Mouse (Mus musculus): ENCODE data around the gene Gpr25. TPM values are rescaled to one million over a fixed set of nuclear protein-coding genes. Genes with fewer than 3 reads are reported as not detected.

Gpr25 gene
- 0.21 TPM in 1 of 2 replicates, not detected in the other for polyA plus RNA-seq (2015; fragmentation: Nextera tagmentation; extraction: Ambion mirVana)

DNA sequence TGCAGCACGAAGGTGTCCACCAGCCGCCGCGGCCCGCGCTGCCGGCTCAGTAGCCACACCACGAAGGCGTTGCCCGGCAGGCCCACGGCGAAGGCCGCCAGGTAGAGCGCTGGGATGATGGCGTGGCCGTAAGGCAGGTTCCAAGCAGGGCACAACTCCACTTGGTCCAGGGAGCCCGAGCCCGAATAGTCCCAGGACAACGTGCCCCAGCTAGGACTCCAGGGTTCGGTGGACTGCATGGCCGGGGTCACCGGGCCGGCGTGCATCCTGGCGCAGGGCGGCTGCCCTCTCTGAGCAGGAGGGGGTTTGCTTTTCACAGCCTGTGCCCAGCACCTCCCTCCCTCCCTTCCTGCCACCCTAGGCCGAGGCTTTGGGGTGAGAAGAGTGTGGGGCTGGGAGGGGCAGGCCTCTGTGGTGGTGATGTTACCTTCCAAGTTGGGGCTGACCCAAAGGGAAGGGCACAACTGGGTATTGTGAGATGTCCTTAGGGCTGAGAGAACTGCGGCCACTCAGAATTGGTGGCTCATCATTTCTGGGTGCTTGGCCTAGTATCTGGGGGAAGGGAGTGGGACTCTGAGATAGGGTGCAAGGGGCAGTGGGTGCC, at the start of gene Gpr25:
Gene Gpr25, minus strand, starts transcription at position 239 of the 604 bp plus-strand sequence.
- peaks cover 15% of the 10 kb centered on the region for H3K4me1 ChIP-seq
- H3K27ac ChIP-seq = no peak within 1 kb of the TSS
- H3K36me3 ChIP-seq = no peaks in the 10 kb centered on the region
- peaks cover 67% of the 10 kb centered on the region for H3K27me3 ChIP-seq
- peak within 1 kb of the TSS; percentile 96 for H3K4me2 ChIP-seq
- H3K9ac ChIP-seq = peak within 1 kb of the TSS; percentile 73
- WGBS = 9% methylated on average over 27 of the region's 28 CpGs
- H3K9me3 ChIP-seq = no peaks in the 10 kb centered on the region
- ATAC-seq (ENCODE audit: insufficient number of reproducible peaks, insufficient read depth, low FRiP score, low TSS enrichment, low read depth) = no peak
- H3K4me3 ChIP-seq = peak within 1 kb of the TSS; percentile 57

DNA sequence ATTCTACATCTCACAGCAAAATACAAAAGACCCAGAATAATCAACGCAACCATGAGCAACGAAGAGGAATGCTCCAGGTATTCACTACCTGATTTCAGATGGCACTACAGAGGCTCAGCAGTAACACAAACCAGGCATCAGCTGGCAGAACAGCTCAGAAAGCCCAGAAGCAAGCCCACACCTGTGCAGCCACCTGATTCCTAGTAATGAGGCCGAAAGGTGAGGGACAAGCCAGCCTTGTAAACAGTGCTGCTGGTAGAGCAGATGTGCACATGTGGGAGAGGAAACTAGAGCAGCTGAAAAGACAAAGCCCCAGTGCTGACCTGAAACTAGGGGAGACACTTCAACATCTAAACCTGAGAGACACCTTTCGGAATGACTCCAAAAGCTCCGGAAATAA, 48.5 kb upstream of the Gpr25 start:
- no peak for ATAC-seq (ENCODE audit: insufficient number of reproducible peaks, insufficient read depth, low FRiP score, low TSS enrichment, low read depth)
- Histone ChIP-seq H3K9me3 (no peaks in the 10 kb centered on the region), H3K4me2 (no peak overlapping the region), H3K4me1 (peaks cover 7% of the 10 kb centered on the region; the same call in 1 of the 2 replicates), H3K27me3 (no peaks in the 10 kb centered on the region), H3K4me3 (no peak overlapping the region), H3K9ac (no peak overlapping the region), H3K27ac (no peak overlapping the region), H3K36me3 (no peaks in the 10 kb centered on the region; the same call in 1 of the 2 replicates)
- 86% methylated on average over 5 of the region's 5 CpGs for WGBS

DNA sequence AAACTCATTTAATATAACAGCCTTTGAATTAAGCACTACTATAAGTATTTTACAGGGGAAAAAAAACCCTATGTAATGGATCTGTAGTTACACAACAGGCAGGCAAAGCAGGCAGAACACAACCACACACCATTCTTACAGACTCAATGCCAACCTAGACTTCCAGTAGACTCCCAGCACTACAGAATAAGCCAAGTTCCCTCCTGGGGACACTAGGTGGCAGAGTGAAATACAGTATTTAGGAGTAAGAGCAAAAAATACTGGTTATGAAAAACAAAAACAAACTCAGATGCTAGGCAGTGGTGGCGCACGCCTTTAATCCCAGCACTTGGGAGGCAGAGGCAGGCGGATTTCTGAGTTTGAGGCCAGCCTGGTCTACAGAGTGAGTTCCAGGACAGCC, 45.8 kb upstream of the Gpr25 start:
- 82% methylated on average over 3 of the region's 3 CpGs for WGBS
- Histone ChIP-seq H3K4me1 (0 out of 2 replicates have a peak, but pooled peaks cover 4% of the 10 kb centered on the region), H3K27ac (no peak overlapping the region), H3K4me2 (no peak overlapping the region), H3K9ac (no peak overlapping the region), H3K4me3 (no peak overlapping the region), H3K36me3 (peaks cover 10% of the 10 kb centered on the region), H3K27me3 (no peaks in the 10 kb centered on the region), H3K9me3 (no peaks in the 10 kb centered on the region)
- no peak for ATAC-seq (ENCODE audit: insufficient number of reproducible peaks, insufficient read depth, low FRiP score, low TSS enrichment, low read depth)

DNA sequence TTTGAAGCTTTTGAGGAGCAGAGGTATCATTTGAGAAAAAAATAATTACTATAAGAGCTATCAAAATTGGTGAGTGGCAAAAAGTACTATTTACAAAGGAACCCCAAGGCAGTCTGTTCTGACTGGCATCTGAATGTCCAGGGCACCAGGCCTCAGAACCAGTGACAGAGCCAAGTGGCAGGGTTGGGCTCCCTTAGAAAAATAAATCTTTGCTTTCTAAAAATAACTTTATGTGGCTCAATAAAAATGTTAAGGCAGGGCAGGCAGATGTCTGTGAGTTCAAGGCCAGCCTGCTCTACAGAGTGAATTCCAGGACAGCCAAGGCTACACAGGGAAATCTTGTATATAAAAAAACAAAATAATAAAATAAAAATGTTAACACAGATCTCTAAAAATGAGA, 33.3 kb upstream of the Gpr25 start:
- no peak overlapping the region for H3K9ac ChIP-seq
- no peak overlapping the region for H3K4me3 ChIP-seq
- no peak overlapping the region for H3K4me2 ChIP-seq
- peaks cover 12% of the 10 kb centered on the region; the same call in 1 of the 2 replicates for H3K36me3 ChIP-seq
- H3K27me3 ChIP-seq = no peaks in the 10 kb centered on the region
- no peak for ATAC-seq (ENCODE audit: insufficient number of reproducible peaks, insufficient read depth, low FRiP score, low TSS enrichment, low read depth)
- H3K9me3 ChIP-seq = no peaks in the 10 kb centered on the region
- no peaks in the 10 kb centered on the region for H3K4me1 ChIP-seq
- H3K27ac ChIP-seq = no peak overlapping the region

DNA sequence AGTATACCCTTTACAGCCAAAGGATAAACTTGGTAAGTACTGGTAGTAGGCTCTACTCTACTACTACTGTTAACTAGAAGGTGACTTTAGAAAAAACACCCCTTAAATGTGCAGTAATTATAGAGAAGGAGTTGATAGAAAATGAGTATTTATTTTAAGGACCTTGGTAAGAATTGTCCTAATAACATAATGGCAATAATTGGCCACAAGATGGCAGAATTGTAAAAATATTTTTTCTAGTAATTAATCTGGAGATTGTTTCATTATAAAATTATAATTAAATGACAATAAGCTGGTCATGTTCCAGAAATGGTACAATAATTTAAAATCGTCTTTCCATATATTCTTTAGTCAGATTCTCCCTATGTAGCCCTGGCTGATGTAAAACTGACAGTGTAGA, 29.1 kb upstream of the Gpr25 start:
- ATAC-seq (ENCODE audit: insufficient number of reproducible peaks, insufficient read depth, low FRiP score, low TSS enrichment, low read depth) = no peak
- H3K4me3 ChIP-seq = no peak overlapping the region
- no peak overlapping the region for H3K9ac ChIP-seq
- no peak overlapping the region for H3K4me2 ChIP-seq
- H3K9me3 ChIP-seq = no peaks in the 10 kb centered on the region
- no peaks in the 10 kb centered on the region for H3K4me1 ChIP-seq
- H3K27me3 ChIP-seq = no peaks in the 10 kb centered on the region
- H3K27ac ChIP-seq = no peak overlapping the region
- 74% methylated on average over 1 of the region's 1 CpGs for WGBS
- H3K36me3 ChIP-seq = peaks cover 6% of the 10 kb centered on the region

DNA sequence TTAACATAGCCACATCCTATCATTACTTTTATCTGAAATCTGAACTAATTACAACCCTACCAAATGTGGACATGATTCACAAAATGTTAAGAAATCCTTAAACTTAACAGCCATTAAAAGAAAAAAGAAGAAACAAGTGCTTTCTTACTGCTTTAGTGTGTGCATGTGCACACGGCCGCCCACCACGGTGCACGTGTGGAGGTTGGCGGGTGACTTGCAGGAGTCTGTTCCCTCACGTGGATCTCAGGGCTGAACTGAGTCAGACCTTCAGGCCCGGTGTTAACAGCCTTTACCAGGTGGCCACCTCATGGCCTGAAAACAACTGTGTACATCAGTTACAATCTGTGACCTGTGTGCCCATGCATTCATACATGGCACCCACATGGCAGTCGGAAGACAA, 16.7 kb upstream of the Gpr25 start:
- WGBS = 87% methylated on average over 8 of the region's 8 CpGs
- H3K4me2 ChIP-seq = no peak overlapping the region
- H3K9me3 ChIP-seq = no peaks in the 10 kb centered on the region
- no peak for ATAC-seq (ENCODE audit: insufficient number of reproducible peaks, insufficient read depth, low FRiP score, low TSS enrichment, low read depth)
- no peak overlapping the region for H3K27ac ChIP-seq
- H3K9ac ChIP-seq = no peak overlapping the region
- peaks cover 88% of the 10 kb centered on the region for H3K36me3 ChIP-seq
- H3K4me1 ChIP-seq = no peaks in the 10 kb centered on the region
- no peak overlapping the region for H3K4me3 ChIP-seq
- no peaks in the 10 kb centered on the region for H3K27me3 ChIP-seq

DNA sequence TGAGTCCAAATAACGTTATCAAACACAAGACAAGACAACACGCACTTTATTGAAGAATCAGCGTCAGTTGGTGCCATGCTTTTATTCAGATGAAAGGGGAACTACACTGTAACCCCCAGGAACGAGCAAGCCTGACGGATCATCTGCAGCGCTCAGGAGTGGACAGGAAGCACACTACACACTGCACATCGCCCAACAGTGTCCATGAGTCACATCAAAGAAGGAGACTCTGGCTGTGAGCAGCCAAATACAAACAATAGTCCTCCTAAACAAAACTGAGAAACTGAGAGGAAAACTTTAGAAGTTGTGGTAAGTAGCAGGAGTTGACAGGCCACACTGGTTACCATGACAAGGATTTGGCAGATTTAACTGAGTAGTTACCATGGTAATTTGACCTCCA, 7.6 kb upstream of the Gpr25 start:
- ATAC-seq (ENCODE audit: insufficient number of reproducible peaks, insufficient read depth, low FRiP score, low TSS enrichment, low read depth) = no peak
- WGBS = 85% methylated on average over 7 of the region's 7 CpGs
- Histone ChIP-seq H3K4me3 (no peak overlapping the region), H3K9me3 (no peaks in the 10 kb centered on the region), H3K4me1 (no peaks in the 10 kb centered on the region), H3K27me3 (peaks cover 2% of the 10 kb centered on the region; the same call in 1 of the 2 replicates), H3K4me2 (no peak overlapping the region), H3K27ac (no peak overlapping the region), H3K9ac (no peak overlapping the region), H3K36me3 (peaks cover 42% of the 10 kb centered on the region)

DNA sequence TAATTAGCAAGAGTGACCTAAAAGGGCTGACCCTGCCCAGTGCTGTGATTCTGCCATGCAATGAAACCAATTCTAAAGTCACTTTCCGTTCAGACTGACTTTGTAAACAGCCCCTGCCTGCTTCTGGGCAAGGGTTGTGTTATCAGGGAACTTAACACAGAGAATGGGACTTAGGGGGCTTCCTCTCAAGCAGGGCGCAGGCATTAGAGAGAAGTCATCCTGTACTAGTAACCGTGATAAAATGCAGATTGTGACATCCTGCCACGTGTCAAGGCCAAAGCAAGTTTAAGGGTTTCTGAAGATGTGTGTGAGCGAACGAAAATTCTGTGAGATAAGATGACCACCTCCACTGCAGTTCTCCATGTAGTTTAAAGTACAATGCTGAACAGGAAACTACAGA, 5.5 kb upstream of the Gpr25 start:
- peaks cover 21% of the 10 kb centered on the region for H3K36me3 ChIP-seq
- 74% methylated on average over 6 of the region's 6 CpGs for WGBS
- H3K27ac ChIP-seq = no peak overlapping the region
- H3K9me3 ChIP-seq = no peaks in the 10 kb centered on the region
- no peak for ATAC-seq (ENCODE audit: insufficient number of reproducible peaks, insufficient read depth, low FRiP score, low TSS enrichment, low read depth)
- H3K4me3 ChIP-seq = no peak overlapping the region
- no peak overlapping the region for H3K4me2 ChIP-seq
- no peak overlapping the region for H3K9ac ChIP-seq
- H3K27me3 ChIP-seq = peaks cover 21% of the 10 kb centered on the region
- no peaks in the 10 kb centered on the region for H3K4me1 ChIP-seq

DNA sequence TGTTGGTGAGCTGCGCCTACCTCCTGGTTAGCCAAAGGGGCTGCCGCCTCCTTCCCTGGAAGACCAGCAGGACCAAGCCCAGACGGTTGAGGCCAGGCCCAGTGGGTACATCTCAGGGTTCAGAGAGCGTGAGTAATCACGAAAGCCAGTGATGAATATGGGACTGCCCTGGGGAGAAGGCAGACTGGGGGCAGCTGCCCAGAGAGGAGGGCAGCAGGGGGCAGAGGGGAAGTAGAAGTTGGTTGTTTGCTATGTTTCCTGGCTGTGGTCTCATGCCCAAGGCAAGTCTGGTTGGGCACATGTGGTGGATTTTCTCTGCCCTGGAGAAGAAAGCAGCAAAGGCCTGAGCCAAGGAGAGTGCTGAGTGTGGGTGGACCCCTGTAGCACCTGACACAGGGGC, 2.7 kb upstream of the Gpr25 start:
- WGBS = 77% methylated on average over 5 of the region's 5 CpGs
- peaks cover 6% of the 10 kb centered on the region for H3K36me3 ChIP-seq
- peaks cover 48% of the 10 kb centered on the region for H3K27me3 ChIP-seq
- ATAC-seq (ENCODE audit: insufficient number of reproducible peaks, insufficient read depth, low FRiP score, low TSS enrichment, low read depth) = no peak
- no peak overlapping the region for H3K27ac ChIP-seq
- H3K4me3 ChIP-seq = no peak overlapping the region
- no peak overlapping the region for H3K9ac ChIP-seq
- peaks cover 13% of the 10 kb centered on the region for H3K4me1 ChIP-seq
- no peak overlapping the region for H3K4me2 ChIP-seq
- no peaks in the 10 kb centered on the region for H3K9me3 ChIP-seq

DNA sequence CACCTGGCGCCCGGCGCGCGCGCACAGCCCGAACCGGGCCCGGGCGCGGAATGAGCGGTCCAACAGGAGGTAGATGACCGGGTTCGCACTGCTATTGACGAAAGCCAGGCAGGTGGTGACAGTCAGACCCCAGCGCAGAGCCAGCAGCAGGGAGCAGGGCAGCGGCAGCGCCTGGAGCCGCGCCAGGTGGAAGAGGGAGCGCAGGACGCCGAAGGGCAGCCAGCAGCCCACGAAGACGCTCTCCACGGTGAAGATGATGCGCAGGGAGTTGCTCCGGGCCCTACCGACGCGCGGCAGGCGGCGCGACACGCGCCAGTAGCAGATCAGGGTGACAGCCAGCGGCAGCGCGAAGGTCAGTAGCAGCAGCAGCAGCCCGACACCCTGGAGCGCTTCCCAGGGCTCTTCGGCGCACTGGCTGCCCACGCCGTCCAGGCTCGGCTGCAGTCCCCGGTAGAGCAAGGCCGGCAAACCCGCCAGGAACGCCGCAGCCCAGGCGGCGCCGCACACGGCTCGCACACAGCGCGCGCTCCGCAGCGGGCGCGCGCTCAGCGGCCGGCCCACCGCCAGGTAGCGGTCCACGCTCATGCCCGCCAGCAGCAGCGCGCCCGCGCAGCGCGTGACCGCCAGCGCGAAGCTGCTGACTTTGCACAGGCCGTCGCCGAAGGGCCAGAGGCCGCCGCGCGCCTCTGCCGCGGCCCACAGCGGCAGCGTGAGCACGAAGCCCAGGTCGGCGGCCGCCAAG, 609 bp downstream of the Gpr25 start:
- no peaks in the 10 kb centered on the region for H3K36me3 ChIP-seq
- peak overlapping the region; percentile 96 for H3K4me2 ChIP-seq
- no peaks in the 10 kb centered on the region for H3K9me3 ChIP-seq
- WGBS = under 1% methylated on average over 95 of the region's 95 CpGs
- no peak overlapping the region for H3K27ac ChIP-seq
- peak; percentile 61 for ATAC-seq (ENCODE audit: insufficient number of reproducible peaks, insufficient read depth, low FRiP score, low TSS enrichment, low read depth)
- peaks cover 67% of the 10 kb centered on the region for H3K27me3 ChIP-seq
- H3K9ac ChIP-seq = peak overlapping the region; percentile 73
- H3K4me3 ChIP-seq = peak overlapping the region; percentile 57
- H3K4me1 ChIP-seq = peaks cover 15% of the 10 kb centered on the region

DNA sequence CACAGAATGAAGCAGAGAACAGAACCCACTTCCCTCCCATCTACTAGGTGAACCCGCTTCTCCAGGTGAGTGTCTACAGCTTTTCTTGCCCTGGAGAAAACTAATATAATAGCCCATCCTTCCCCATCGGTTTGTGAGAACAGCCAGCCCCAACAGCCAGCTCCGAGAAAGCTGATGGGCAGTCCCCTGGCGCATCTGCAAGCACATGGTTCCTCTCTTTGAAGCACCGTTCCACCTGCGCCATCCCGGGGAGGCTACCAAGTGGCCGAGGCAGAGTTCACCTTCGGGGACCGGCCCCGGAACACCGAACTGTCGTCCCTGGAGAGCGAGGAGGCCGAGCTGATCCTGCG, 1.2 kb downstream of the Gpr25 start:
- no peak for ATAC-seq (ENCODE audit: insufficient number of reproducible peaks, insufficient read depth, low FRiP score, low TSS enrichment, low read depth)
- Histone ChIP-seq H3K36me3 (no peaks in the 10 kb centered on the region), H3K27ac (no peak overlapping the region), H3K4me2 (peak overlapping the region; percentile 96), H3K4me3 (peak overlapping the region; percentile 57), H3K27me3 (peaks cover 67% of the 10 kb centered on the region), H3K9me3 (no peaks in the 10 kb centered on the region), H3K9ac (peak overlapping the region; percentile 73), H3K4me1 (peaks cover 15% of the 10 kb centered on the region)
- WGBS = 3% methylated on average over 16 of the region's 16 CpGs

DNA sequence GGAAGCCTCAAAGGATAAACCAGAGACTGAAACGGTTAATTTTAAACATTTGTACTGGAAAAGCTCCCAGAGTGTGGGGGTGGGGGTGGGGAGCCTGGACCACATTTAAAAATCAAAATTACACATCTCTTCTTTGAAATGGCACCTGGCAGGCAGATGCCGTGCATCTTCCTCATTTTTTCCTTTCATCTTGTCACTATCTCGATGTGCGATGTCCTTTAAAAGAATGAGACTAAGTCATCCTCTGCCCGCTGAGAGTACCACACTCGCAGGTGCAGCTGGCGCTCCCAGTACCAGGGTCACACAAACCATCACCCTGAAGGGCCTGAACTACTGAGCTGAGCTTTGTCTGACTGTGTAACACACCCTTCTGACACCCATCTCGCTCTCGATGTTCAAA, 2.2 kb downstream of the Gpr25 start:
- H3K27ac ChIP-seq = no peak overlapping the region
- WGBS = 66% methylated on average over 9 of the region's 9 CpGs
- peaks cover 67% of the 10 kb centered on the region for H3K27me3 ChIP-seq
- no peaks in the 10 kb centered on the region for H3K36me3 ChIP-seq
- peaks cover 17% of the 10 kb centered on the region for H3K4me1 ChIP-seq
- H3K9ac ChIP-seq = no peak overlapping the region
- no peak overlapping the region for H3K4me2 ChIP-seq
- H3K4me3 ChIP-seq = no peak overlapping the region
- no peaks in the 10 kb centered on the region for H3K9me3 ChIP-seq
- no peak for ATAC-seq (ENCODE audit: insufficient number of reproducible peaks, insufficient read depth, low FRiP score, low TSS enrichment, low read depth)

Measured in embryonic facial prominence, embryonic 13.5 days (tissue).